Mouse (Mus musculus): ENCODE measurements at regions not wholly inside any gene's neighbourhood (a gene's known extent, or its start where the extent isn't known, plus 50 kb on each side); places are given as distances from the start of the nearest gene placed in this dataset.

GRCm38 (mm10) chr14:55406146-55406545 is 72.4 kb upstream of the Dhrs4 start:
- H3K27ac ChIP-seq (replicated peaks): no peak overlapping the region
- H3K36me3 ChIP-seq: no peaks in the 10 kb centered on the region
- no peak overlapping the region for H3K4me2 ChIP-seq (replicated peaks)
- H3K4me1 ChIP-seq: no peaks in the 10 kb centered on the region
- H3K9me3 ChIP-seq (replicated peaks): no peaks in the 10 kb centered on the region
- no peaks in the 10 kb centered on the region for H3K27me3 ChIP-seq
- WGBS: 90% methylated on average over 2 of the region's 2 CpGs
- no peak overlapping the region for H3K9ac ChIP-seq
- no peak overlapping the region for H3K4me3 ChIP-seq (replicated peaks)
- no peak for ATAC-seq (ENCODE audit: insufficient number of reproducible peaks, low FRiP score, low TSS enrichment, low read depth)
